Mouse (Mus musculus): ENCODE results near the gene Zfp991.
"Not testable (repeated sequence)": the region's sequence is repeated elsewhere in the genome, so short reads cannot be mapped to it uniquely, and the experiment has no call there.

Zfp991 gene

GRCm38 (mm10) chr4:147131837-147132459, at the start of gene Zfp991:
Gene Zfp991, plus strand, starts transcription at chr4:147132038.
- not testable (repeated sequence) for DNase-seq (ENCODE audit: low spot score in 2 of 2)

GRCm38 (mm10) chr4:147095641-147096040, 36.2 kb upstream of the Zfp991 start:
- DNase-seq (ENCODE audit: low spot score in 2 of 2): not testable (repeated sequence)

- not testable (repeated sequence) for DNase-seq (ENCODE audit: low spot score in 2 of 2)
Measured at GRCm38 (mm10) chr4:147101666-147102626, 29.9 kb upstream of the Zfp991 start.

GRCm38 (mm10) chr4:147103814-147104213, 28.0 kb upstream of the Zfp991 start:
- DNase-seq (ENCODE audit: low spot score in 2 of 2): not testable (repeated sequence)

DNA sequence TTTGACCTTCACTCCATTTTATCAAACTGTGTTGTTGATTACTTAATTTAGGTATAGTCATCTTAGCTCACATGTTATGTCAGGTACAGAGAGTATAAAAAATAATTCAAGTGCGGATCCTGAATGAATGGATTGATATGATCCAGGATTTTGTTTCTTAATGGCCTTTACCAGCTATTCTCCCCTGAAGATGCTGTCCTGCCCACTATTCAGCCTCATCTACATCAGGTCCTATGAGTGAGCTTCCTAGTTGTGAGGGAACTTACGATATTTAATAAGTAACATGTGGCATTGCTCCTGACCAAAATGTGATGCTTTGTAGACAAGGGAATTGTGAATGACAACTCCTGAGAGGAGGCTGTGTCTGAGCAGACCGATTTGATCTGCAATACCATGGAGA, 14.0 kb upstream of the Zfp991 start:
- not testable (repeated sequence) for DNase-seq (ENCODE audit: low spot score in 2 of 2)

GRCm38 (mm10) chr4:147122286-147122685, 9.6 kb upstream of the Zfp991 start:
- DNase-seq (ENCODE audit: low spot score in 2 of 2): not testable (repeated sequence)

GRCm38 (mm10) chr4:147123797-147124196, 8.0 kb upstream of the Zfp991 start:
- not testable (repeated sequence) for DNase-seq (ENCODE audit: low spot score in 2 of 2)

DNA sequence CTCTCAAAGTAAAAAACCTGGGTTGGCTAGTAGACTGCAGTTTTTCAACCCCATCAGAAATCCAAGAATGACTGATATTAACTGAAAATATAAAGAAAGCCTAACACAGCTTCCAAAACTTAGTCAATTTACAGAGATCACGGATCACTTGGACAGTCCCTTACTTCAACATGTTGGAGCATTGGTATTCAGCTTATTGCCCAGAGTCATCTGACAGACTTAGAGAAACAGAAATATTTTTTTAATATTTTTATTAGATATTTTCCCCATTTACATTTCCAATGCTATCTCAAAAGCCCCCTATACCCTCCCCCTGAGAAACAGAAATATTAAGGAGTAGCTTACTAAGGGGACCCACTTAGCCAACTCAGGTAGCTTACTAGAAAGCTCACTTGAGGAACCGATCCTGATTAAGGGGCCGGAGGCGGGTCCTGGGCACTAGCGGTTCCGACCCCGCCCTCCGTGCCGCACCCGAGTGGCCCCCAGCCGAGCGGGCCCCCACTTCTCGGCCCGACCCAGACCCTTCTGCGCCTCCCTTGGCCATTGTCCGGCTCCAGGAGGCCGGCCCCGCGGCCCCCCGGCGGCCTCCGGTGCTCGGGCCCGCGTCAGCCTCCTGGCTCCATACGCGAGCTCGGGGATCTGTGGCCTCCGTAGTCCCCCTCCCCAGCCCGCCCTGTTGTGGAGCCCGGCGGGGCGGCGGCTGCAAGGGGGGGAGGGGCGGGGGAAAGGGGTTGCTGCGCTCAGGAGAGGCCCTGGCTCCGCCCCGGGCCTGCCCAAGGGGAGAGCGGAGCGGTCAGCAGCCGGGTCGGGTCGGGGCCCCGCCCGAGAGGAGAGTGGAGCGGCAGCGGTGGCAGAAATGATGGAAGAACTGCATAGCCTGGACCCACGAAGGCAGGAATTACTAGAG, 7.2 kb upstream of the Zfp991 start:
- DNase-seq (ENCODE audit: low spot score in 2 of 2): not testable (repeated sequence)

DNA sequence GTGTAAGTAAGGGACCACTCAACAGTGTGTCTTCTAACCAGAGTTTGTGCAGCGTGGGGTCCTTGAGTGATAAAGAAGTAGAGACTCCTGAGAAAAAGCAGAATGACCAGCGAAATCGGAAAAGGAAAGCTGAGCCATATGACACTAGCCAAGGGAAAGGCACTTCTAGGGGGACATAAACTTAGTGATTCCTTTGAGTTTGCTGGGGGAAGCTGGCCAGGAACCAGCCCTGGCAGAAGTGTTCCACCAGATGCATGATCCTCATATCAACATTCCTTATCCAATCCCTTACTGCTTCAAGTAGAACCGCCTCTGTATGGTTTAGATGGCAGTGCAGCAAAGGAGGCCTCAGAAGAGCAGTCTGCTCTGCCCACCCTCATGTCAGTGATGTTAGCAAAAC, 6.5 kb upstream of the Zfp991 start:
- DNase-seq (ENCODE audit: low spot score in 2 of 2): not testable (repeated sequence)

DNA sequence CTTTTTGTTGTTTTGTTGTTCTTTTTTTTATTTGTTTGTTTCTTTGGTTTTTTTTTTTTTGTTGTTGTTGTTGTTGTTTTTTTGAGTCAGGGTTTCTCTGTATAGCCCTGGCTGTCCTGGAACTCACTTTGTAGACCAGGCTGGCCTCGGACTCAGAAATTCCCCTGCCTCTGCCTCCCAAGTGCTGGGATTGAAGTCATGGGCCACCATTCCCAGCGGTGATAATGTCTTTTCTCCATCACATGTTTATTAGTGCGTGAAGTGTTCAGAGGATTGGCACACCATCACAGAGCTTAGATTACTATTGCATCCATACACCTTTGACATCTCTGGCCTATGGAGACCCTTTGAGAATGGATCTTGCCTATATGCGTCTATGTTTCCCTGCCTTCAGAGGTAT, 6.0 kb upstream of the Zfp991 start:
- DNase-seq (ENCODE audit: low spot score in 2 of 2): not testable (repeated sequence)

DNA sequence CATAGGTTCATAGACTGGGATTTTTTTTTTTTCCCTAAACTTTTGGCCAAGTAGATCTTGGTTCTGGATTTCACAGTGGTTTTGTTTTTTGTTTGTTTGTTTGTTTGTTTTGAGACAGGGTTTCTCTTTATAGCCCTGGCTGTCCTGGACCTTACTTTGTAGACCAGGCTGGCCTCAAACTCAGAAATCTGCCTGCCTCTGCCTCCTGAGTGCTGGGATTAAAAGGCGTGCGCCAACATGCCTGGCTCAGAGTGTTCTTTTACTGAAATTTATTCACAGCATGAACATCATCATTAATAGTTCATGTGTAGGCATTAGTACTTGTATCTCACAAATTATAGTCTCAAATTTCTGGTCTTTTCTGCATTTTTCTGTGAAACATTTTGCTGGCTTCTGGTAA, 5.4 kb upstream of the Zfp991 start:
- DNase-seq (ENCODE audit: low spot score in 2 of 2): not testable (repeated sequence)

- not testable (repeated sequence) for DNase-seq (ENCODE audit: low spot score in 2 of 2)
Measured at GRCm38 (mm10) chr4:147127137-147127536, 4.7 kb upstream of the Zfp991 start.

- DNase-seq (ENCODE audit: low spot score in 2 of 2): not testable (repeated sequence)
Measured at GRCm38 (mm10) chr4:147128152-147128551, 3.7 kb upstream of the Zfp991 start.

DNA sequence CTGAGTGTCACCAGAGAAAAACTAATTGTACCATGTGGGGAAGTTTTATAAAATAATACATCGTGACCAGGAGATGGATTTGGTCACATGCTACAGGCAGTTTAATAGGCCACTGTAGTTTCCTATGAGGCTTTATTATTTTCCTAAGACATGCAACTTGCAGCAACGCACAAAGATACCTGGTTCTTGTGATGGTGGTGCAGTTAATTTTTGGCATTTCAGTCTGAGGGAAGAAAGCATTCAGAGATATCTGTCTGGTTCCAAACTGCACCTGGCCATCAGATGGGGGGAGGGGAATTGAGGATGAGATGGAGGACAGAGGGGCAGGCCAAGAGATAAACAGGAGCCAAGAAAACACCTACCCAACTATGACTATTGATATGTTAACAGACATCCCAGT, 1.8 kb downstream of the Zfp991 start:
- DNase-seq (ENCODE audit: low spot score in 2 of 2): not testable (repeated sequence)

DNA sequence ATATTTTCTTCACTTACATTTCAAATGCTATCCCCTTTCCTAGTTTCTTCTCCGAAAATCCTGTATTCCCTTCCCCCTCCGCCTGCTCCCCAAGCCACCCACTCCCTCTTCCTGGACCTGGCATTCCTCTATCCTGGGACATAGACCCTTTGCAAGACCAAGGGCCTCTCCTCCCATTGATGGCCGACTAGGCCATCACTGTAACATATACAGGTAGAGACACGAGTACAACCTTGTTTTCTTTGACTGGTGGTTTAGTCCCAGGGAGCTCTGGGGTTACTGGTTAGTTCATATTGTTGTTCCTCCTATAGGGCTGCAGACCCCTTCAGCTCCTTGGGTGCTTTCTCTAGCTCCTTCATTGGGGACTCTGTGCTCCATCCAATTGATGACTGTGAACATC, 9.9 kb downstream of the Zfp991 start:
- not testable (repeated sequence) for DNase-seq (ENCODE audit: low spot score in 2 of 2)

- not testable (repeated sequence) for DNase-seq (ENCODE audit: low spot score in 2 of 2)
Measured at GRCm38 (mm10) chr4:147165282-147165681, 33.4 kb downstream of the Zfp991 start.

- not testable (repeated sequence) for DNase-seq (ENCODE audit: low spot score in 2 of 2)
Measured at GRCm38 (mm10) chr4:147170547-147170946, 38.7 kb downstream of the Zfp991 start.

DNA sequence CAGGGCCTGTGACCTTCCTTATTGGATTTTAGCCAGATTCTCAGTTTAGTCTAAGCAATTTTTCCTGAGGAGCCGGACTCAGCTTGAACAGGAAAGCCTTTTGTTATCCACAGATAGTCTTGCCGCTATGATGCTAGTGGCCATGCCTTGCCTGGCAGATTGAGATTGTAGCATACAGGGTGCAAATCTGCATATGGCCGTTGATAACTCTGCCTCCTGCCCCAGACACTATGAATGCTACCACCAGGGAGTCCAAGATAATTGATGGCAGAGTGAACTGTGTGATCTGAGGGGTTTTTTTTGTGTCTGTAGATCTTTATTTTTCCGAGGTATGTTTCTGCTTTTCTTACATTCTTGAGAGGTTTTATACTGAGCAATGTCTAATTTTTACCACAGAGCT, 39.7 kb downstream of the Zfp991 start:
- DNase-seq (ENCODE audit: low spot score in 2 of 2): not testable (repeated sequence)

DNA sequence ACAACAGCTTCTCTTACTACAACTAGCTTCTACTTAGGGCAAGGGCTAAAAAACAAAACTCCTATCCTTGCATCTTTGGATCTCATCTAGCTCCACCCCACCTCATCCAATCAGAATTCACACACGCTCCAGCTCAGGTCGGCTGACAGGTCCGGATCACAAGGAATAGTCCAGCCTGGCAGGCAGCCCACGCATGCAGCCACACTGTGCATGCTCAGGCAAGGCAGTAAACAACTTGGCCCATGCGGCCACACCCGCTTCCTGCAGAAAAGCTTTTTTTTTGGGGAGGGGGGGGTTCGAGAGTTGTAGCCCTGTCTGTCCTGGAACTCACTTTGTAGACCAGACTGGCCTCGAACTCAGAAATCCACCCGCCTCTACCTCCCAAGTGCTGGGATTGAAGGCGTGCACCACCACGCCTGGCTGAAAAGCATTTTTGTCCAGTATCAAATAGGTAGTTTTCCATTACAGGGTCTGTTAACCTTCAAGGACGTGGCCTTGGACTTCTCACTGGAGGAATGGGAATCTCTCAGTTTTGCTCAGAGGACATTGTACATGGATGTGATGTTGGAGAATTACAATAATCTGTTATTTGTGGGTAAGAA, 44.5 kb downstream of the Zfp991 start:
- DNase-seq (ENCODE audit: low spot score in 2 of 2): not testable (repeated sequence)

GRCm38 (mm10) chr4:147181141-147181685, 49.4 kb downstream of the Zfp991 start:
- DNase-seq (ENCODE audit: low spot score in 2 of 2): not testable (repeated sequence)

Data from frontal cortex, postnatal 25 days (tissue).